Mouse (Mus musculus) MEL (cell line): Measurements from ENCODE around the gene Trim8.

ENCODE experiments used
- CTCF ChIP-seq, 3 experiments: IDR thresholded peaks in 2 of 3; conservative IDR thresholded peaks in 1 of 3; 2 replicates each; pipeline ENCODE4 v1.5.1; 2011 to 2012; ENCODE audit warnings: low read length in 3 of 3, low read depth in 2 of 3, mild to moderate bottlenecking in 2 of 3, improper control_type of control experiment in 1 of 3, inconsistent platforms in 1 of 3, mixed read lengths in 1 of 3, moderate library complexity in 1 of 3; ENCODE audit not compliant: control insufficient read depth in 1 of 3, insufficient read depth in 1 of 3, poor library complexity in 1 of 3, severe bottlenecking in 1 of 3
- HCFC1 ChIP-seq: IDR thresholded peaks from 2 replicates; pipeline ENCODE4 v1.6.1; 2012; ENCODE audit warnings: low read depth, mild to moderate bottlenecking, inconsistent platforms, low read length, improper control_type of control experiment, moderate library complexity
- MAZ ChIP-seq: IDR thresholded peaks from 2 replicates; pipeline ENCODE4 v1.6.1; 2012; ENCODE audit warnings: low read depth, mild to moderate bottlenecking, inconsistent platforms, low read length, improper control_type of control experiment
- RAD21 ChIP-seq: IDR thresholded peaks from 2 replicates; pipeline ENCODE4 v1.6.1; 2011; ENCODE audit warnings: mild to moderate bottlenecking, low read depth, low read length, improper control_type of control experiment

DNA sequence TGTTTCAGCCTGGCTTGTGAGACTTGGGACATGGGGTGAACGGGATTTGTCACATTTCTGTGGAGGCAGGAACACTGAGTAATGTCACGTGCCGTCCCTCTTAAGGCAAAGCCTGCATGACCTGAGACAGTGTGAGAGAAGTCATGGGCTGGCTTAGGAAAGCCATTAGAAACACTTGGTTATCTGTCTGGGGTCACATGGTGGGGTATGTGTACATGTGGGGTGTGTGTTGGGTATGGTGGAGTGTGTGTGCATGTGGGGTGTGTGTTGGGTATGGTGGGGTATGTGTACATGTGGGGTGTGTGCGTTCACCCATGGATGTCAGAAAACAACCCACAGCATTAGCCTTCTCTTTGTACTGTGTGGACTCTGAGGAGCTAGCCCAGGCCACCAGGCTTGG, 48.9 kb downstream of the Trim8 start:
- TF ChIP-seq CTCF (IDR thresholded peaks at IDR 0.05 in 2 of 3, conservative IDR thresholded peaks at IDR 0.05 in 1 of 3; ENCODE audit: control insufficient read depth in 1 of 3, insufficient read depth in 1 of 3, low read depth in 2 of 3, low read length in 3 of 3, poor library complexity in 1 of 3, severe bottlenecking in 1 of 3) = no peak
- no peak for TF ChIP-seq MAZ
- TF ChIP-seq RAD21 = no peak
- no peak for TF ChIP-seq HCFC1
